Mouse (Mus musculus) myocyte (in vitro differentiated cells): ENCODE data around the gene Uqcr11.

ENCODE experiments used
- E2F4 ChIP-seq: IDR thresholded peaks from one replicate; pipeline ENCODE4 v1.6.1; 2011; ENCODE audit warnings: mild to moderate bottlenecking, control low read depth, moderate library complexity; ENCODE audit not compliant: insufficient read depth
- POLR2A ChIP-seq: IDR thresholded peaks from one replicate; pipeline ENCODE4 v1.6.1; 2011; ENCODE audit warnings: low read depth, mild to moderate bottlenecking, control low read depth, moderate library complexity; ENCODE audit not compliant: insufficient read length

- TF ChIP-seq E2F4, result no peak
- TF ChIP-seq POLR2A, result no peak
Observed at GRCm38 (mm10) chr10:80441598-80441997, 35.0 kb upstream of the Uqcr11 start.
